Mouse (Mus musculus) MEL (cell line): ENCODE results near the gene Plxnb3. TPM values are rescaled to one million over a fixed set of nuclear protein-coding genes. Genes with fewer than 3 reads are reported as not detected.

Experiments used
- DNase-seq: peaks from one replicate; pipeline ENCODE4 v3.0.0; 2011; ENCODE audit warnings: low read depth, low spot score
- H3K27ac ChIP-seq: 2 replicates; pipeline ENCODE4 v1.5.1; 2012; ENCODE audit warnings: low read depth, mild to moderate bottlenecking, control low read depth, low read length, moderate library complexity; ENCODE audit not compliant: control insufficient read depth
- H3K27me3 ChIP-seq, 2 experiments: fragments of 150-350 bp in 1 of 2; sonication (generic) in 1 of 2; 2 replicates each; pipeline ENCODE4 v1.6.1; 2012; ENCODE audit warnings: low read length in 2 of 2, mild to moderate bottlenecking in 2 of 2, improper control_type of control experiment in 1 of 2, moderate library complexity in 1 of 2; ENCODE audit not compliant: insufficient read depth in 2 of 2, control insufficient read depth in 1 of 2
- H3K36me3 ChIP-seq, 2 experiments: 2 replicates each; pipeline ENCODE4 v1.6.1; 2012 to 2014; ENCODE audit warnings: low read length in 2 of 2, improper control_type of control experiment in 1 of 2, inconsistent platforms in 1 of 2, mild to moderate bottlenecking in 1 of 2; ENCODE audit not compliant: insufficient read depth in 2 of 2, control insufficient read depth in 1 of 2
- H3K4me1 ChIP-seq, 2 experiments: fragments of 150-350 bp in 1 of 2; sonication (generic) in 1 of 2; 2 replicates each; pipeline ENCODE4 v1.6.1; 2012; ENCODE audit warnings: low read length in 2 of 2, improper control_type of control experiment in 1 of 2, mild to moderate bottlenecking in 1 of 2; ENCODE audit not compliant: insufficient read depth in 2 of 2, control insufficient read depth in 1 of 2
- H3K4me3 ChIP-seq, 2 experiments: fragments of 150-350 bp in 1 of 2; sonication (generic) in 1 of 2; 2 replicates each; pipeline ENCODE4 v1.5.1; 2012; ENCODE audit warnings: low read depth in 2 of 2, low read length in 2 of 2, mild to moderate bottlenecking in 2 of 2, moderate library complexity in 2 of 2, control low read depth in 1 of 2, improper control_type of control experiment in 1 of 2; ENCODE audit not compliant: control insufficient read depth in 1 of 2, insufficient read depth in 1 of 2
- H3K79me2 ChIP-seq: 2 replicates; pipeline ENCODE4 v1.6.1; 2012; ENCODE audit warnings: mild to moderate bottlenecking, low read length, moderate library complexity; ENCODE audit not compliant: control insufficient read depth, poor library complexity, insufficient read depth
- H3K9ac ChIP-seq: 2 replicates; pipeline ENCODE4 v1.6.1; 2012; ENCODE audit warnings: low read depth, mild to moderate bottlenecking, control low read depth, low read length, moderate library complexity; ENCODE audit not compliant: control insufficient read depth, poor library complexity, severe bottlenecking
- H3K9me3 ChIP-seq: fragments of 150-350 bp; sonication (generic); replicated peaks from 2 replicates; pipeline ENCODE4 v1.6.1; 2012; ENCODE audit warnings: mild to moderate bottlenecking, low read length, improper control_type of control experiment, moderate library complexity; ENCODE audit not compliant: insufficient read depth
- BHLHE40 ChIP-seq: IDR thresholded peaks from 2 replicates; pipeline ENCODE4 v1.6.1; 2012; ENCODE audit warnings: low read depth, mild to moderate bottlenecking, inconsistent platforms, low read length, improper control_type of control experiment, borderline replicate concordance
- CHD1 ChIP-seq: IDR thresholded peaks from 2 replicates; pipeline ENCODE4 v1.6.1; 2012; ENCODE audit warnings: low read depth, mild to moderate bottlenecking, inconsistent platforms, low read length, improper control_type of control experiment
- CHD2 ChIP-seq: IDR thresholded peaks from 2 replicates; pipeline ENCODE4 v1.6.1; 2011; ENCODE audit warnings: low read length, improper control_type of control experiment
- CTCF ChIP-seq, 3 experiments: IDR thresholded peaks in 2 of 3; conservative IDR thresholded peaks in 1 of 3; 2 replicates each; pipeline ENCODE4 v1.5.1; 2011 to 2012; ENCODE audit warnings: low read length in 3 of 3, low read depth in 2 of 3, mild to moderate bottlenecking in 2 of 3, improper control_type of control experiment in 1 of 3, inconsistent platforms in 1 of 3, mixed read lengths in 1 of 3, moderate library complexity in 1 of 3; ENCODE audit not compliant: control insufficient read depth in 1 of 3, insufficient read depth in 1 of 3, poor library complexity in 1 of 3, severe bottlenecking in 1 of 3
- ELF1 ChIP-seq: IDR thresholded peaks from 2 replicates; pipeline ENCODE4 v1.6.1; 2014; ENCODE audit warnings: low read depth, mild to moderate bottlenecking, inconsistent platforms, low read length, improper control_type of control experiment, moderate library complexity
- EP300 ChIP-seq, 2 experiments: IDR thresholded peaks; 2 replicates each; pipeline ENCODE4 v1.6.1; 2011; ENCODE audit warnings: improper control_type of control experiment in 2 of 2, low read length in 2 of 2, low read depth in 1 of 2, mild to moderate bottlenecking in 1 of 2
- GATA1 ChIP-seq: IDR thresholded peaks from 2 replicates; pipeline ENCODE4 v1.6.1; 2011; ENCODE audit warnings: low read depth, low read length, improper control_type of control experiment
- HCFC1 ChIP-seq: IDR thresholded peaks from 2 replicates; pipeline ENCODE4 v1.6.1; 2012; ENCODE audit warnings: low read depth, mild to moderate bottlenecking, inconsistent platforms, low read length, improper control_type of control experiment, moderate library complexity
- MAFK ChIP-seq: IDR thresholded peaks from 2 replicates; pipeline ENCODE4 v1.6.1; 2011; ENCODE audit warnings: low read depth, mild to moderate bottlenecking, low read length, improper control_type of control experiment, borderline replicate concordance
- MAX ChIP-seq: IDR thresholded peaks from 2 replicates; pipeline ENCODE4 v1.6.1; 2011; ENCODE audit warnings: low read length, improper control_type of control experiment
- MXI1 ChIP-seq: IDR thresholded peaks from 2 replicates; pipeline ENCODE4 v1.6.1; 2011; ENCODE audit warnings: mild to moderate bottlenecking, low read depth, low read length, improper control_type of control experiment
- MYB ChIP-seq: IDR thresholded peaks from 2 replicates; pipeline ENCODE4 v1.6.1; 2011; ENCODE audit warnings: mild to moderate bottlenecking, low read depth, low read length, improper control_type of control experiment
- MYC ChIP-seq: IDR thresholded peaks from 2 replicates; pipeline ENCODE4 v1.6.1; 2011; ENCODE audit warnings: low read depth, mild to moderate bottlenecking, low read length, improper control_type of control experiment, moderate library complexity
- NELFE ChIP-seq: IDR thresholded peaks from 2 replicates; pipeline ENCODE4 v1.6.1; 2011; ENCODE audit warnings: low read depth, low read length, improper control_type of control experiment
- NRF1 ChIP-seq: IDR thresholded peaks from 2 replicates; pipeline ENCODE4 v1.6.1; 2014; ENCODE audit warnings: low read depth, mild to moderate bottlenecking, inconsistent platforms, low read length, improper control_type of control experiment, moderate library complexity; ENCODE audit not compliant: poor library complexity, insufficient read depth, severe bottlenecking
- POLR2A ChIP-seq, 2 experiments: IDR thresholded peaks; 2 replicates each; pipeline ENCODE4 v1.6.1; 2011 to 2012; ENCODE audit warnings: low read length in 2 of 2, mild to moderate bottlenecking in 2 of 2, control low read depth in 1 of 2, improper control_type of control experiment in 1 of 2, low read depth in 1 of 2, moderate library complexity in 1 of 2; ENCODE audit not compliant: control insufficient read depth in 1 of 2, insufficient read depth in 1 of 2, poor library complexity in 1 of 2
- POLR2AphosphoS2 ChIP-seq: IDR thresholded peaks from 2 replicates; pipeline ENCODE4 v1.6.1; 2011; ENCODE audit warnings: low read length, improper control_type of control experiment
- POLR2AphosphoS5 ChIP-seq: IDR thresholded peaks from 2 replicates; pipeline ENCODE4 v1.6.1; 2012; ENCODE audit warnings: low read depth, borderline replicate concordance, mild to moderate bottlenecking, inconsistent platforms, low read length, moderate library complexity, mixed read lengths
- RCOR1 ChIP-seq: IDR thresholded peaks from 2 replicates; pipeline ENCODE4 v1.6.1; 2012; ENCODE audit warnings: low read depth, mild to moderate bottlenecking, inconsistent platforms, low read length, improper control_type of control experiment
- SIN3A ChIP-seq: IDR thresholded peaks from 2 replicates; pipeline ENCODE4 v1.6.1; 2012; ENCODE audit warnings: low read length, improper control_type of control experiment, inconsistent platforms
- TAL1 ChIP-seq: IDR thresholded peaks from 2 replicates; pipeline ENCODE4 v1.6.1; 2012; ENCODE audit warnings: mild to moderate bottlenecking, inconsistent platforms, low read length, moderate library complexity, mixed read lengths
- TBP ChIP-seq: IDR thresholded peaks from 2 replicates; pipeline ENCODE4 v1.8.0; 2011; ENCODE audit warnings: low read depth, low read length, improper control_type of control experiment
- TCF12 ChIP-seq: IDR thresholded peaks from 2 replicates; pipeline ENCODE4 v1.6.1; 2014; ENCODE audit warnings: low read depth, mild to moderate bottlenecking, inconsistent platforms, low read length, improper control_type of control experiment, moderate library complexity
- UBTF ChIP-seq: IDR thresholded peaks from 2 replicates; pipeline ENCODE4 v1.6.1; 2012; ENCODE audit warnings: low read depth, mild to moderate bottlenecking, inconsistent platforms, low read length, improper control_type of control experiment, moderate library complexity, borderline replicate concordance; ENCODE audit not compliant: insufficient read depth
- USF1 ChIP-seq: IDR thresholded peaks from 2 replicates; pipeline ENCODE4 v1.6.1; 2014; ENCODE audit warnings: low read depth, mild to moderate bottlenecking, inconsistent platforms, low read length, improper control_type of control experiment, moderate library complexity
- ZKSCAN1 ChIP-seq: IDR thresholded peaks from 2 replicates; pipeline ENCODE4 v1.6.1; 2012; ENCODE audit warnings: low read depth, mild to moderate bottlenecking, inconsistent platforms, low read length, improper control_type of control experiment, moderate library complexity
- ZMIZ1 ChIP-seq: IDR thresholded peaks from 2 replicates; pipeline ENCODE4 v1.6.1; 2012; ENCODE audit warnings: low read depth, mild to moderate bottlenecking, inconsistent platforms, low read length, improper control_type of control experiment, moderate library complexity
- polyA plus RNA-seq, 2 experiments: library from polyadenylated mRNA; stranded (reverse) in 1 of 2; unstranded in 1 of 2; fragments of >175 nt in 1 of 2; fragments of >200 nt in 1 of 2; gene quantifications; 2 replicates each; pipeline versions ENCODE4 v1.2.1 to v1.2.4; 2012; ENCODE audit warnings: low replicate concordance in 2 of 2, low read depth in 1 of 2; ENCODE audit not compliant: insufficient read length in 2 of 2, insufficient read depth in 1 of 2, missing spikeins in 1 of 2
- total RNA-seq: library from RNA; depleted of rRNA; stranded (reverse); fragments of 300-350 nt; gene quantifications from 2 replicates; pipeline ENCODE4 v1.2.3, GENCODE M21; 2012

Gene Plxnb3
- total and polyA plus RNA-seq, 3 experiments: 0.10 TPM; not detected in 2

- Histone ChIP-seq H3K27ac (peak within 1 kb of the TSS; percentile 96), H3K79me2 (peaks cover 57% of the 10 kb centered on the region), H3K36me3 (peaks cover 6 to 20% of the 10 kb centered on the region in 2 experiments; a peak in 3 of 4 replicates), H3K27me3 (no peaks in the 10 kb centered on the region), H3K4me1 (peaks cover 0 to 18% of the 10 kb centered on the region in 2 experiments; a peak in 3 of 4 replicates), H3K9me3 (no peaks in the 10 kb centered on the region), H3K4me3 (peak within 1 kb of the TSS; percentile 68 to 95), H3K9ac (peak within 1 kb of the TSS; percentile 93)
- TF ChIP-seq BHLHE40: no peak
- TF ChIP-seq HCFC1: peak; percentile 86
- peak; percentile 60; the same call in 1 of the 2 replicates for TF ChIP-seq TBP
- TF ChIP-seq TAL1: no peak
- peak; percentile 55; the same call in 1 of the 2 replicates for TF ChIP-seq MYB
- no peak for TF ChIP-seq UBTF
- peak; percentile 51 to 77; a peak in 3 of 4 replicates for TF ChIP-seq POLR2A (IDR thresholded peaks at IDR 0.05; ENCODE audit: control insufficient read depth in 1 of 2, insufficient read depth in 1 of 2, low read depth in 1 of 2, low read length in 2 of 2, poor library complexity in 1 of 2)
- no peak for TF ChIP-seq GATA1
- TF ChIP-seq CHD1: no peak
- TF ChIP-seq MXI1: peak; percentile 80
- TF ChIP-seq ZMIZ1: peak; percentile 52; the same call in 1 of the 2 replicates
- TF ChIP-seq MAFK: no peak
- no peak for TF ChIP-seq EP300 (IDR thresholded peaks at IDR 0.05; ENCODE audit: low read depth in 1 of 2, low read length in 2 of 2)
- no peak for TF ChIP-seq ZKSCAN1
- peak; percentile 88 for TF ChIP-seq NRF1
- peak; percentile 7 to 28 (median 9); a peak in 1 of 6 replicates for TF ChIP-seq CTCF (IDR thresholded peaks at IDR 0.05 in 2 of 3, conservative IDR thresholded peaks at IDR 0.05 in 1 of 3; ENCODE audit: control insufficient read depth in 1 of 3, insufficient read depth in 1 of 3, low read depth in 2 of 3, low read length in 3 of 3, poor library complexity in 1 of 3, severe bottlenecking in 1 of 3)
- TF ChIP-seq POLR2AphosphoS2: 0 out of 2 replicates have a peak, but pooled peaks have one; percentile 69
- TF ChIP-seq ELF1: peak; percentile 84
- TF ChIP-seq SIN3A: peak; percentile 56
- peak; percentile 97 for TF ChIP-seq CHD2
- peak; percentile 74 for TF ChIP-seq NELFE
- TF ChIP-seq MYC: peak; percentile 80
- TF ChIP-seq TCF12: peak; percentile 21
- TF ChIP-seq RCOR1: no peak
- peak; percentile 47; the same call in 1 of the 2 replicates for TF ChIP-seq USF1
- TF ChIP-seq POLR2AphosphoS5: peak; percentile 54; the same call in 1 of the 2 replicates
- TF ChIP-seq MAX: peak; percentile 83
- peak; percentile 97 for DNase-seq
These were observed 29.7 kb downstream of the Plxnb3 start, which contains the start of the genes Idh3g and Ssr4 for GRCm38 (mm10) chrX:73786364-73787224. Gene Idh3g, minus strand, starts transcription at chrX:73786897. Gene Ssr4, plus strand, starts transcription at chrX:73787028.
